In the genomic region with DNA sequence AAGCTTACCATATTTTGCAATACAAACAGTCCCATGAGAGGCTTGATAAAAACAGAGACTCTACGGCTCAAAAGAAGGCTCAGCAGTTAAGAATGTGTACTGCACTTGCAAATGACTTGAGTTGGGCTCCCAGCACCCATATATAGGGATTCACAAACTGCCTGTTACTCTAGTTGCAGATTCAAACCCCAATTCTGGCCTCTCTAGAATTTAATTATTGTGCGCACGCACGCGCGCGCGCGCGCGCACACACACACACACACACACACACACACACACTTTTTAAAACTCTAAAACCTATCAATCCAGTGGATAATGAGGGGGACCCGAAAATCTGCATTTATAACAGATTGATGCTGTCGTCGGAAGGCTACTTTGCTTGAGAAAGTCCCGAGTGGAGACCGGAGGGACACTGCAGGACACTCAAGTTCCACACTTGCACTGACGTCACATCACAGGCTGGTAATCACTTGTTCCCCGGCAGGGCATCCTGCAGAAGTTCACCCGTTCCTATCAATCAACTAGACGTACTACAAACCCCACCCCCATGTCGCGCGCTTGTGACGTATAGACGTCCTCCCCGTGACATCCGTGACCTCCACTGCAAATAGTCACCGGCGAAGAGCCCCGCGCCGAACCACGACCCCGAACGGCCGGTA, we compare ENCODE assay signal across 8 mouse cellular contexts. TPM values are rescaled to one million over a fixed set of nuclear protein-coding genes. Genes with fewer than 3 reads are reported as not detected.
A peak's percentile ranks its signal among the peaks of the same experiment; 100 is the strongest.
DNase-seq lines count a peak whose midpoint lies in the region; ATAC-seq and TF ChIP-seq lines count a peak whose summit lies in the region.

No protein-coding gene starts in this region.

- under 1% methylated on average over 36 of the region's 36 CpGs for WGBS in hindbrain, postnatal 0 days

- peak overlapping the region; percentile 71 for H3K4me2 ChIP-seq in hindbrain, postnatal 0 days (ENCODE audit: low read depth, low read length)

- intact Hi-C loops in gastrocnemius, adult 2 months (cut with DNase I) = loop anchor here (2.0 kb wide), 1 partner anchor 52 kb away; the partner anchor contains the start of gene Tmc7

- no peaks in the 10 kb centered on the region for H3K27me3 ChIP-seq in hindbrain, postnatal 0 days (ENCODE audit: insufficient read depth, low read length)

- peak overlapping the region; percentile 98 for H3K27ac ChIP-seq in cortical plate, adult 2 months (ENCODE audit: insufficient read depth, low read length)
- H3K27ac ChIP-seq in gastrocnemius, adult 2 months = peak overlapping the region; percentile 100
- H3K27ac ChIP-seq in hindbrain, postnatal 0 days = peak overlapping the region; percentile 96

- H3K9me3 ChIP-seq in hindbrain, postnatal 0 days (ENCODE audit: low read length) = no peaks in the 10 kb centered on the region

- peak; percentile 58; the same call in 1 of the 2 replicates for TF ChIP-seq POLR2A in cortical plate, adult 2 months (IDR thresholded peaks at IDR 0.05; ENCODE audit: extremely low read depth, insufficient read depth, low read length)

- 0 out of 2 replicates have a peak, but pooled peaks have one; percentile 7 for TF ChIP-seq CTCF in cortical plate, adult 2 months (IDR thresholded peaks at IDR 0.05; ENCODE audit: extremely low read depth, insufficient read depth, low read length)
- TF ChIP-seq CTCF in gastrocnemius, adult 2 months (IDR thresholded peaks at IDR 0.05) = no peak
- TF ChIP-seq CTCF in hindbrain, postnatal 0 days (IDR thresholded peaks at IDR 0.05; ENCODE audit: low read depth) = peak; percentile 41

- peak; percentile 97 for ATAC-seq in hindbrain, postnatal 0 days

- H3K4me3 ChIP-seq in cortical plate, adult 2 months (ENCODE audit: insufficient read depth, low read length) = peak overlapping the region; percentile 68
- peak overlapping the region; percentile 80 for H3K4me3 ChIP-seq in gastrocnemius, adult 2 months
- peak overlapping the region; percentile 54 for H3K4me3 ChIP-seq in hindbrain, postnatal 0 days (ENCODE audit: low read length)

- DNase-seq in adrenal gland, adult (ENCODE audit: inconsistent age in 2 of 2, low spot score in 1 of 2) = peak; percentile 96 to 99
- peak; percentile 98 for DNase-seq in gastrocnemius, adult 2 months
- peak; percentile 98 for DNase-seq in hindbrain, postnatal 0 days (ENCODE audit: low spot score)
- peak; percentile 97 to 99 for DNase-seq in left cerebral cortex, adult 18-20 months (ENCODE audit: low spot score in 2 of 2)
- DNase-seq in lung, postnatal 4 days = peak; percentile 95 to 96
- DNase-seq in right cerebral cortex, adult 18-20 months = peak; percentile 97
- peak; percentile 95 for DNase-seq in urinary bladder, postnatal 25 days (ENCODE audit: low spot score)

- peaks cover 5% of the 10 kb centered on the region; the same call in 1 of the 2 replicates for H3K36me3 ChIP-seq in hindbrain, postnatal 0 days (ENCODE audit: insufficient read depth, low read length)

- H3K4me1 ChIP-seq in cortical plate, adult 2 months (ENCODE audit: control insufficient read depth, insufficient read depth, low read length) = no peaks in the 10 kb centered on the region
- no peaks in the 10 kb centered on the region; the same call in 1 of the 2 replicates for H3K4me1 ChIP-seq in hindbrain, postnatal 0 days (ENCODE audit: insufficient read depth, low read length)

- peak overlapping the region; percentile 55 for H3K9ac ChIP-seq in hindbrain, postnatal 0 days (replicated peaks; ENCODE audit: low read length)

RNA-seq across cellular contexts. Expression of gene Coq7, which starts 0.5 kb away (rescaled TPM):
- 54.5 and 55.7 TPM in 2 replicates for polyA plus RNA-seq in cortical plate, adult 2 months (2012; rRNA removed)
- 10 to 100 TPM; 46.0 to 75.6 TPM for total RNA-seq in gastrocnemius, adult 2 months (2021)
- total RNA-seq in hindbrain, postnatal 0 days (2014; rRNA removed) = 32.0 and 35.8 TPM in 2 replicates
- 154 and 157 TPM in 2 replicates for polyA plus RNA-seq in hindbrain, postnatal 0 days (2015; fragmentation: Nextera tagmentation; extraction: Ambion mirVana)
- 10 to 100 TPM; 31.4 to 41.4 TPM for total RNA-seq in left cerebral cortex, adult 18-20 months (2021)

RNA-seq across cellular contexts. Expression of gene Itpripl2, which starts 40.9 kb away (rescaled TPM):
- polyA plus RNA-seq in cortical plate, adult 2 months (2012; rRNA removed) = 2.6 and 2.7 TPM in 2 replicates
- total RNA-seq in gastrocnemius, adult 2 months (2021) = 1 to 10 TPM; 6.3 to 9.9 TPM
- total RNA-seq in hindbrain, postnatal 0 days (2014; rRNA removed) = 4.5 and 6.1 TPM in 2 replicates
- polyA plus RNA-seq in hindbrain, postnatal 0 days (2015; fragmentation: Nextera tagmentation; extraction: Ambion mirVana) = 0.66 and 0.73 TPM in 2 replicates
- 1 to 10 TPM; 3.5 TPM for total RNA-seq in left cerebral cortex, adult 18-20 months (2021)

RNA-seq across cellular contexts. Expression of gene Tmc7, which starts 51.9 kb away (rescaled TPM):
- 12.9 and 14.1 TPM in 2 replicates for polyA plus RNA-seq in cortical plate, adult 2 months (2012; rRNA removed)
- 10 to 100 TPM in 1 of 2 experiments, 1 to 10 TPM in 1; 8.1 to 15.6 TPM for total RNA-seq in gastrocnemius, adult 2 months (2021)
- total RNA-seq in hindbrain, postnatal 0 days (2014; rRNA removed) = 11.8 and 14.3 TPM in 2 replicates
- polyA plus RNA-seq in hindbrain, postnatal 0 days (2015; fragmentation: Nextera tagmentation; extraction: Ambion mirVana) = 4.9 and 5.3 TPM in 2 replicates
- total RNA-seq in left cerebral cortex, adult 18-20 months (2021) = 10 to 100 TPM; 12.1 to 12.7 TPM

Comparison
In these comparisons a context has a peak if more than half of its experiments do, and no peak if none do; other contexts are left out.
1. Peak in every context shown above with its lines: DNase-seq, ATAC-seq, H3K4me3 ChIP-seq and H3K27ac ChIP-seq.